Mouse (Mus musculus) kidney, adult 18-20 months (tissue): ENCODE data around the gene Tnfrsf14.
A peak's percentile ranks its signal among the peaks of the same experiment; 100 is the strongest.

Source experiments
- DNase-seq: peaks from one replicate; pipeline ENCODE4 v3.0.0; 2021

Tnfrsf14 gene

GRCm38 (mm10) chr4:154914707-154915106, 13.7 kb downstream of the Tnfrsf14 start:
- no peak for DNase-seq

- DNase-seq: no peak
Observed at GRCm38 (mm10) chr4:154914252-154914651, 14.1 kb downstream of the Tnfrsf14 start.

- no peak for DNase-seq
Observed at GRCm38 (mm10) chr4:154913845-154914244, 14.5 kb downstream of the Tnfrsf14 start.

GRCm38 (mm10) chr4:154911644-154912043, 16.7 kb downstream of the Tnfrsf14 start:
- no peak for DNase-seq

GRCm38 (mm10) chr4:154910606-154911522, 17.5 kb downstream of the Tnfrsf14 start:
- no peak for DNase-seq

GRCm38 (mm10) chr4:154908490-154908889, 19.9 kb downstream of the Tnfrsf14 start:
- DNase-seq: no peak

- DNase-seq: peak; percentile 70
Observed at GRCm38 (mm10) chr4:154907833-154908232, 20.5 kb downstream of the Tnfrsf14 start.

- DNase-seq: peak; percentile 88
Observed at GRCm38 (mm10) chr4:154904185-154905071, 23.9 kb downstream of the Tnfrsf14 start.

- no peak for DNase-seq
Observed at GRCm38 (mm10) chr4:154902371-154902770, 26.0 kb downstream of the Tnfrsf14 start.

GRCm38 (mm10) chr4:154898506-154899446, 29.6 kb downstream of the Tnfrsf14 start, which contains the start of gene Fam213b:
Fam213b (minus strand) TSS chr4:154899135.
- peak; percentile 80 for DNase-seq

GRCm38 (mm10) chr4:154897676-154898465, 30.5 kb downstream of the Tnfrsf14 start:
- DNase-seq: no peak

GRCm38 (mm10) chr4:154895549-154895948, 32.8 kb downstream of the Tnfrsf14 start:
- no peak for DNase-seq

GRCm38 (mm10) chr4:154890887-154891286, 37.5 kb downstream of the Tnfrsf14 start:
- no peak for DNase-seq

GRCm38 (mm10) chr4:154887593-154888250, 40.6 kb downstream of the Tnfrsf14 start:
- DNase-seq: no peak

- DNase-seq: no peak
Observed at GRCm38 (mm10) chr4:154886876-154887592, 41.3 kb downstream of the Tnfrsf14 start.

GRCm38 (mm10) chr4:154885416-154885815, 42.9 kb downstream of the Tnfrsf14 start:
- no peak for DNase-seq

- no peak for DNase-seq
Observed at GRCm38 (mm10) chr4:154882014-154882659, 46.2 kb downstream of the Tnfrsf14 start.

- no peak for DNase-seq
Observed at GRCm38 (mm10) chr4:154880730-154881129, 47.6 kb downstream of the Tnfrsf14 start.

- DNase-seq: peak; percentile 90
Observed at GRCm38 (mm10) chr4:154877864-154878548, 50.4 kb downstream of the Tnfrsf14 start.
